Mouse (Mus musculus): ENCODE measurements around the gene Eif5a. TPM values are rescaled to one million over a fixed set of nuclear protein-coding genes. Genes with fewer than 3 reads are reported as not detected.

Gene Eif5a
- polyA plus RNA-seq, 1 experiment from 2014 or later = 1,570 TPM

- no peaks in the 10 kb centered on the region for H3K9me3 ChIP-seq (replicated peaks)
- 81% methylated on average over 4 of the region's 4 CpGs for WGBS
- peaks cover 31% of the 10 kb centered on the region for H3K4me1 ChIP-seq
- no peak overlapping the region for H3K9ac ChIP-seq
- H3K27ac ChIP-seq (replicated peaks) = no peak overlapping the region
- peaks cover 9% of the 10 kb centered on the region; the same call in 1 of the 2 replicates for H3K27me3 ChIP-seq
- ATAC-seq (ENCODE audit: insufficient number of reproducible peaks, low FRiP score, low TSS enrichment, low read depth) = no peak
- no peak overlapping the region for H3K4me3 ChIP-seq (replicated peaks)
- peaks cover 24% of the 10 kb centered on the region for H3K36me3 ChIP-seq
- H3K4me2 ChIP-seq (replicated peaks) = no peak overlapping the region
Observed at GRCm38 (mm10) chr11:69940962-69941361, 19.2 kb upstream of the Eif5a start.

- H3K4me1 ChIP-seq = peaks cover 40% of the 10 kb centered on the region
- H3K9me3 ChIP-seq (replicated peaks) = no peaks in the 10 kb centered on the region
- no peak overlapping the region for H3K4me2 ChIP-seq (replicated peaks)
- no peak overlapping the region for H3K27ac ChIP-seq (replicated peaks)
- H3K9ac ChIP-seq = no peak overlapping the region
- H3K36me3 ChIP-seq = peaks cover 15% of the 10 kb centered on the region
- WGBS = 92% methylated on average over 17 of the region's 17 CpGs
- no peak for ATAC-seq (ENCODE audit: insufficient number of reproducible peaks, low FRiP score, low TSS enrichment, low read depth)
- peaks cover 13% of the 10 kb centered on the region; the same call in 1 of the 2 replicates for H3K27me3 ChIP-seq
- H3K4me3 ChIP-seq (replicated peaks) = no peak overlapping the region
Observed at GRCm38 (mm10) chr11:69939731-69940130, 18.0 kb upstream of the Eif5a start.

GRCm38 (mm10) chr11:69939181-69939580 is 17.4 kb upstream of the Eif5a start:
- no peak overlapping the region for H3K4me3 ChIP-seq (replicated peaks)
- H3K36me3 ChIP-seq = peaks cover 10% of the 10 kb centered on the region
- H3K9ac ChIP-seq = no peak overlapping the region
- no peak overlapping the region for H3K4me2 ChIP-seq (replicated peaks)
- no peak overlapping the region for H3K27ac ChIP-seq (replicated peaks)
- no peaks in the 10 kb centered on the region for H3K9me3 ChIP-seq (replicated peaks)
- peaks cover 45% of the 10 kb centered on the region for H3K4me1 ChIP-seq
- 63% methylated on average over 5 of the region's 5 CpGs for whole genome bisulfite sequencing
- ATAC-seq (ENCODE audit: insufficient number of reproducible peaks, low FRiP score, low TSS enrichment, low read depth) = no peak
- peaks cover 13% of the 10 kb centered on the region; the same call in 1 of the 2 replicates for H3K27me3 ChIP-seq

GRCm38 (mm10) chr11:69938401-69938979 is 16.7 kb upstream of the Eif5a start:
- ATAC-seq (ENCODE audit: insufficient number of reproducible peaks, low FRiP score, low TSS enrichment, low read depth) = no peak

GRCm38 (mm10) chr11:69937834-69938233 is 16.1 kb upstream of the Eif5a start:
- Histone ChIP-seq H3K4me3 (replicated peaks) (no peak overlapping the region), H3K4me2 (replicated peaks) (no peak overlapping the region), H3K4me1 (peaks cover 45% of the 10 kb centered on the region), H3K36me3 (peaks cover under 1% of the 10 kb centered on the region), H3K27ac (replicated peaks) (no peak overlapping the region), H3K27me3 (peaks cover 13% of the 10 kb centered on the region; the same call in 1 of the 2 replicates), H3K9me3 (replicated peaks) (no peaks in the 10 kb centered on the region), H3K9ac (no peak overlapping the region)
- WGBS = 74% methylated on average over 5 of the region's 5 CpGs
- ATAC-seq (ENCODE audit: insufficient number of reproducible peaks, low FRiP score, low TSS enrichment, low read depth) = no peak

More at GRCm38 (mm10) chr11:69938401-69938979, 16.7 kb upstream of the Eif5a start:
- Histone ChIP-seq H3K27ac (replicated peaks) (no peak overlapping the region), H3K9me3 (replicated peaks) (no peaks in the 10 kb centered on the region), H3K4me3 (replicated peaks) (no peak overlapping the region), H3K9ac (no peak overlapping the region), H3K4me1 (peaks cover 45% of the 10 kb centered on the region), H3K27me3 (peaks cover 13% of the 10 kb centered on the region; the same call in 1 of the 2 replicates), H3K36me3 (peaks cover 7% of the 10 kb centered on the region), H3K4me2 (replicated peaks) (no peak overlapping the region)
- WGBS = 25% methylated on average over 9 of the region's 9 CpGs

- 14% methylated on average over 4 of the region's 4 CpGs for WGBS
- Histone ChIP-seq H3K9me3 (replicated peaks) (no peaks in the 10 kb centered on the region), H3K36me3 (no peaks in the 10 kb centered on the region; the same call in 1 of the 2 replicates), H3K4me1 (peaks cover 45% of the 10 kb centered on the region), H3K9ac (0 out of 2 replicates have a peak overlapping the region, but pooled peaks have one; percentile 4), H3K4me3 (replicated peaks) (no peak overlapping the region), H3K27me3 (peaks cover 13% of the 10 kb centered on the region; the same call in 1 of the 2 replicates), H3K27ac (replicated peaks) (0 out of 2 replicates have a peak overlapping the region, but pooled peaks have one; percentile 28), H3K4me2 (replicated peaks) (no peak overlapping the region)
- ATAC-seq (ENCODE audit: insufficient number of reproducible peaks, low FRiP score, low TSS enrichment, low read depth) = no peak
Observed at GRCm38 (mm10) chr11:69937385-69937784, 15.6 kb upstream of the Eif5a start.

- Histone ChIP-seq H3K9me3 (replicated peaks) (no peaks in the 10 kb centered on the region), H3K4me3 (replicated peaks) (peak overlapping the region; percentile 58), H3K27me3 (peaks cover 13% of the 10 kb centered on the region; the same call in 1 of the 2 replicates), H3K4me2 (replicated peaks) (peak overlapping the region; percentile 100), H3K9ac (0 out of 2 replicates have a peak overlapping the region, but pooled peaks have one; percentile 4), H3K36me3 (no peaks in the 10 kb centered on the region), H3K4me1 (peaks cover 45% of the 10 kb centered on the region), H3K27ac (replicated peaks) (peak overlapping the region; percentile 28; the same call in 1 of the 2 replicates)
- ATAC-seq (ENCODE audit: insufficient number of reproducible peaks, low FRiP score, low TSS enrichment, low read depth) = no peak
- 27% methylated on average over 9 of the region's 9 CpGs for WGBS
Observed at GRCm38 (mm10) chr11:69936714-69937347, 15.1 kb upstream of the Eif5a start.

GRCm38 (mm10) chr11:69936156-69936555 is 14.4 kb upstream of the Eif5a start:
- Histone ChIP-seq H3K4me3 (replicated peaks) (peak overlapping the region; percentile 58), H3K9ac (peak overlapping the region; percentile 50), H3K27me3 (peaks cover 13% of the 10 kb centered on the region; the same call in 1 of the 2 replicates), H3K36me3 (no peaks in the 10 kb centered on the region), H3K27ac (replicated peaks) (no peak overlapping the region), H3K4me1 (peaks cover 45% of the 10 kb centered on the region), H3K9me3 (replicated peaks) (no peaks in the 10 kb centered on the region), H3K4me2 (replicated peaks) (peak overlapping the region; percentile 100)
- no peak for ATAC-seq (ENCODE audit: insufficient number of reproducible peaks, low FRiP score, low TSS enrichment, low read depth)
- WGBS = 2% methylated on average over 28 of the region's 30 CpGs

- peaks cover 13% of the 10 kb centered on the region; the same call in 1 of the 2 replicates for H3K27me3 ChIP-seq
- H3K36me3 ChIP-seq = no peaks in the 10 kb centered on the region
- ATAC-seq (ENCODE audit: insufficient number of reproducible peaks, low FRiP score, low TSS enrichment, low read depth) = peak; percentile 83
- WGBS = 2% methylated on average over 55 of the region's 62 CpGs
- peak within 1 kb of the TSS; percentile 50 for H3K9ac ChIP-seq
- peak within 1 kb of the TSS; percentile 58 for H3K4me3 ChIP-seq (replicated peaks)
- peak within 1 kb of the TSS; percentile 100 for H3K4me2 ChIP-seq (replicated peaks)
- H3K27ac ChIP-seq (replicated peaks) = no peak within 1 kb of the TSS
- H3K9me3 ChIP-seq (replicated peaks) = no peaks in the 10 kb centered on the region
- peaks cover 45% of the 10 kb centered on the region for H3K4me1 ChIP-seq
Observed at GRCm38 (mm10) chr11:69935137-69935879, 13.6 kb upstream of the Eif5a start, which contains the start of gene Ybx2. TSS of gene Ybx2 (plus strand) at chr11:69935796.

GRCm38 (mm10) chr11:69934681-69935080 is 12.9 kb upstream of the Eif5a start:
- Histone ChIP-seq H3K9ac (no peak overlapping the region), H3K27me3 (peaks cover 13% of the 10 kb centered on the region; the same call in 1 of the 2 replicates), H3K9me3 (replicated peaks) (no peaks in the 10 kb centered on the region), H3K4me1 (peaks cover 45% of the 10 kb centered on the region), H3K4me2 (replicated peaks) (peak overlapping the region; percentile 44; the same call in 1 of the 2 replicates), H3K27ac (replicated peaks) (no peak overlapping the region), H3K36me3 (no peaks in the 10 kb centered on the region), H3K4me3 (replicated peaks) (peak overlapping the region; percentile 58)
- no peak for ATAC-seq (ENCODE audit: insufficient number of reproducible peaks, low FRiP score, low TSS enrichment, low read depth)
- WGBS = 16% methylated on average over 6 of the region's 6 CpGs

GRCm38 (mm10) chr11:69934169-69934568 is 12.4 kb upstream of the Eif5a start:
- H3K36me3 ChIP-seq = no peaks in the 10 kb centered on the region
- H3K4me2 ChIP-seq (replicated peaks) = peak overlapping the region; percentile 44
- peak overlapping the region; percentile 26 for H3K4me3 ChIP-seq (replicated peaks)
- H3K27ac ChIP-seq (replicated peaks) = no peak overlapping the region
- peaks cover 13% of the 10 kb centered on the region; the same call in 1 of the 2 replicates for H3K27me3 ChIP-seq
- H3K4me1 ChIP-seq = peaks cover 45% of the 10 kb centered on the region
- no peaks in the 10 kb centered on the region for H3K9me3 ChIP-seq (replicated peaks)
- ATAC-seq (ENCODE audit: insufficient number of reproducible peaks, low FRiP score, low TSS enrichment, low read depth) = peak; percentile 30; the same call in 1 of the 2 replicates
- under 1% methylated on average over 18 of the region's 18 CpGs for WGBS
- no peak overlapping the region for H3K9ac ChIP-seq

Data from embryonic facial prominence, embryonic 15.5 days (tissue).